ENCODE assay signal across 25 mouse cellular contexts in genomic region chr4:63514454-63514984, GRCm38 (mm10). TPM values are rescaled to one million over a fixed set of nuclear protein-coding genes. Genes with fewer than 3 reads are reported as not detected.
DNase-seq lines count a peak whose midpoint lies in the region; ATAC-seq lines count a peak whose summit lies in the region.
"Had no signal": no experiment of that assay in that cellular context is flagged by ENCODE, and none has a peak within 500 bp of the region (broad histone marks: within the 10 kb centered on the region; RNA-seq: fewer than 3 reads in every experiment).

No protein-coding gene starts in this region.

- ATAC-seq in kidney, embryonic 16.5 days (ENCODE audit: low FRiP score, low TSS enrichment) = no peak
- ATAC-seq in kidney, embryonic 15.5 days (replicated peaks; ENCODE audit: low FRiP score) = no peak
- no peak for ATAC-seq in midbrain, embryonic 11.5 days (ENCODE audit: low FRiP score)
- ATAC-seq: forebrain, embryonic 13.5 days; forebrain, embryonic 16.5 days; hindbrain, embryonic 16.5 days had no signal

- no peak overlapping the region for H3K27ac ChIP-seq in kidney, embryonic 16.5 days (ENCODE audit: low read length)
- H3K27ac ChIP-seq in kidney, embryonic 15.5 days = no peak overlapping the region
- no peak overlapping the region for H3K27ac ChIP-seq in midbrain, embryonic 11.5 days (ENCODE audit: low read depth, low read length)
- H3K27ac ChIP-seq: forebrain, embryonic 10.5 days; forebrain, embryonic 13.5 days; hindbrain, embryonic 10.5 days; hindbrain, embryonic 13.5 days had no signal

- no peaks in the 10 kb centered on the region for H3K27me3 ChIP-seq in kidney, embryonic 16.5 days (ENCODE audit: insufficient read depth, low read length)
- no peaks in the 10 kb centered on the region for H3K27me3 ChIP-seq in kidney, embryonic 15.5 days
- no peaks in the 10 kb centered on the region for H3K27me3 ChIP-seq in midbrain, embryonic 11.5 days (ENCODE audit: control insufficient read depth, insufficient read depth, low read length)
- H3K27me3 ChIP-seq: forebrain, embryonic 13.5 days; hindbrain, embryonic 13.5 days had no signal

- no peaks in the 10 kb centered on the region for H3K4me1 ChIP-seq in kidney, embryonic 16.5 days (ENCODE audit: insufficient read depth, low read length)
- no peaks in the 10 kb centered on the region for H3K4me1 ChIP-seq in kidney, embryonic 15.5 days
- H3K4me1 ChIP-seq in midbrain, embryonic 11.5 days (ENCODE audit: control insufficient read depth, insufficient read depth, low read length) = no peaks in the 10 kb centered on the region
- H3K4me1 ChIP-seq: forebrain, embryonic 10.5 days; forebrain, embryonic 13.5 days; hindbrain, embryonic 10.5 days; hindbrain, embryonic 13.5 days had no signal

- no peak overlapping the region for H3K9ac ChIP-seq in kidney, embryonic 16.5 days (replicated peaks; ENCODE audit: low read length)
- H3K9ac ChIP-seq in kidney, embryonic 15.5 days = no peak overlapping the region
- no peak overlapping the region for H3K9ac ChIP-seq in midbrain, embryonic 11.5 days (ENCODE audit: low read length)
- H3K9ac ChIP-seq: forebrain, embryonic 13.5 days; hindbrain, embryonic 13.5 days had no signal

- H3K4me3 ChIP-seq in kidney, embryonic 16.5 days (ENCODE audit: low read length) = no peak overlapping the region
- no peak overlapping the region for H3K4me3 ChIP-seq in kidney, embryonic 15.5 days (replicated peaks)
- no peak overlapping the region for H3K4me3 ChIP-seq in midbrain, embryonic 11.5 days (ENCODE audit: low read depth, low read length)
- H3K4me3 ChIP-seq: forebrain, embryonic 10.5 days; forebrain, embryonic 13.5 days; hindbrain, embryonic 10.5 days; hindbrain, embryonic 13.5 days had no signal

- peak; percentile 34 for DNase-seq in kidney, adult 11 months
- peak; percentile 53 for DNase-seq in kidney, adult 9 months
- DNase-seq in kidney, postnatal 10 days = peak; percentile 20
- no peak for DNase-seq in right cerebral cortex, adult 18-20 months
- DNase-seq in midbrain, embryonic 11.5 days (ENCODE audit: low spot score, missing footprints) = no peak
- no peak for DNase-seq in embryo, embryonic 9.5 days (ENCODE audit: extremely low spot score)
- DNase-seq: adrenal gland, postnatal 10 days; B cell, adult 2 months; cerebellum, adult 11 months; cerebellum, adult 2 months; cerebellum, adult 9-11 months; cerebellum, postnatal 25 days; embryo, embryonic 11 days; gastrocnemius, postnatal 14 days; heart, adult 11 months; heart, postnatal 36 days had no signal

- H3K36me3 ChIP-seq in kidney, embryonic 16.5 days (ENCODE audit: insufficient read depth, low read length) = no peaks in the 10 kb centered on the region
- H3K36me3 ChIP-seq in kidney, embryonic 15.5 days = no peaks in the 10 kb centered on the region
- H3K36me3 ChIP-seq in midbrain, embryonic 11.5 days (ENCODE audit: control insufficient read depth, insufficient read depth, low read length) = no peaks in the 10 kb centered on the region
- H3K36me3 ChIP-seq: forebrain, embryonic 10.5 days; hindbrain, embryonic 10.5 days; hindbrain, embryonic 13.5 days had no signal

- WGBS in kidney, embryonic 16.5 days = 65% methylated on average over 4 of the region's 4 CpGs
- 71% methylated on average over 4 of the region's 4 CpGs for WGBS in kidney, embryonic 15.5 days
- WGBS in midbrain, embryonic 11.5 days = 63% methylated on average over 4 of the region's 4 CpGs

- no peak overlapping the region for H3K4me2 ChIP-seq in kidney, embryonic 16.5 days (replicated peaks; ENCODE audit: low read depth, low read length)
- no peak overlapping the region for H3K4me2 ChIP-seq in kidney, embryonic 15.5 days
- no peak overlapping the region for H3K4me2 ChIP-seq in midbrain, embryonic 11.5 days
- H3K4me2 ChIP-seq: forebrain, embryonic 13.5 days; heart, embryonic 11.5 days; hindbrain, embryonic 13.5 days had no signal

- H3K9me3 ChIP-seq in kidney, embryonic 16.5 days (ENCODE audit: low read length) = no peaks in the 10 kb centered on the region
- H3K9me3 ChIP-seq in kidney, embryonic 15.5 days (replicated peaks) = no peaks in the 10 kb centered on the region
- H3K9me3 ChIP-seq in midbrain, embryonic 11.5 days (ENCODE audit: control insufficient read depth, low read length) = no peaks in the 10 kb centered on the region
- H3K9me3 ChIP-seq: forebrain, embryonic 10.5 days; forebrain, embryonic 13.5 days; hindbrain, embryonic 10.5 days; hindbrain, embryonic 13.5 days had no signal

RNA-seq across cellular contexts. Expression of gene Whrn, which starts 18.7 kb away (rescaled TPM):
- polyA plus RNA-seq in kidney, embryonic 16.5 days (2015; fragmentation: Nextera tagmentation; extraction: Ambion mirVana) = 4.8 and 5.6 TPM in 2 replicates
- 5.1 and 6.1 TPM in 2 replicates for polyA plus RNA-seq in kidney, embryonic 15.5 days (2015; fragmentation: Nextera tagmentation; extraction: Ambion mirVana)
- polyA plus RNA-seq in midbrain, embryonic 11.5 days (2014; fragmentation: Nextera tagmentation; extraction: Ambion mirVana) = 7.5 and 9.1 TPM in 2 replicates

RNA-seq across cellular contexts. Expression of gene Atp6v1g1, which starts 30.1 kb away (rescaled TPM):
- polyA plus RNA-seq in kidney, embryonic 16.5 days (2015; fragmentation: Nextera tagmentation; extraction: Ambion mirVana) = 305 and 320 TPM in 2 replicates
- polyA plus RNA-seq in kidney, embryonic 15.5 days (2015; fragmentation: Nextera tagmentation; extraction: Ambion mirVana) = 287 and 307 TPM in 2 replicates
- polyA plus RNA-seq in midbrain, embryonic 11.5 days (2014; fragmentation: Nextera tagmentation; extraction: Ambion mirVana) = 386 and 408 TPM in 2 replicates

RNA-seq across cellular contexts. Expression of gene Tmem268, which starts 44.1 kb away (rescaled TPM):
- polyA plus RNA-seq in kidney, embryonic 16.5 days (2015; fragmentation: Nextera tagmentation; extraction: Ambion mirVana) = 6.6 TPM in 2 replicates
- polyA plus RNA-seq in kidney, embryonic 15.5 days (2015; fragmentation: Nextera tagmentation; extraction: Ambion mirVana) = 5.9 and 7.8 TPM in 2 replicates
- 6.2 and 8.1 TPM in 2 replicates for polyA plus RNA-seq in midbrain, embryonic 11.5 days (2014; fragmentation: Nextera tagmentation; extraction: Ambion mirVana)

Comparison
In these comparisons a context has a peak if more than half of its experiments do, and no peak if none do; other contexts are left out.
1. DNase-seq: peak in kidney, adult 11 months (single experiment), kidney, adult 9 months (single experiment) and kidney, postnatal 10 days (single experiment); none in right cerebral cortex, adult 18-20 months (single experiment), midbrain, embryonic 11.5 days (single experiment) and embryo, embryonic 9.5 days (single experiment).